Mouse (Mus musculus) brown adipose tissue, adult 24 weeks (tissue): ENCODE measurements around the gene Hist1h2ap. TPM values are rescaled to one million over a fixed set of nuclear protein-coding genes. Genes with fewer than 3 reads are reported as not detected.
"Not testable (repeated sequence)": the region's sequence is repeated elsewhere in the genome, so short reads cannot be mapped to it uniquely, and the experiment has no call there.

Source experiments
- H3K27ac ChIP-seq: fragments of 200-500 bp; replicated peaks from 2 replicates; pipeline ENCODE4 v1.5.1; 2012; ENCODE audit warnings: low read depth, mild to moderate bottlenecking, low read length
- H3K4me1 ChIP-seq: fragments of 200-500 bp; 2 replicates; pipeline ENCODE4 v1.6.1; 2012; ENCODE audit warnings: low read length, mixed read lengths; ENCODE audit not compliant: control insufficient read depth, insufficient read depth, insufficient read length
- H3K4me3 ChIP-seq: fragments of 200-500 bp; 2 replicates; pipeline ENCODE4 v1.5.1; 2012; ENCODE audit warnings: low read depth, mild to moderate bottlenecking, low read length, moderate library complexity; ENCODE audit not compliant: insufficient read depth
- polyA plus RNA-seq: library from polyadenylated mRNA; stranded (reverse); fragments of >200 nt; gene quantifications from 2 replicates; pipeline ENCODE4 v1.2.4, GENCODE M21; 2012; ENCODE audit not compliant: missing spikeins, insufficient read depth, insufficient read length

Gene Hist1h2ap
- not detected in 2 replicates for polyA plus RNA-seq

DNA sequence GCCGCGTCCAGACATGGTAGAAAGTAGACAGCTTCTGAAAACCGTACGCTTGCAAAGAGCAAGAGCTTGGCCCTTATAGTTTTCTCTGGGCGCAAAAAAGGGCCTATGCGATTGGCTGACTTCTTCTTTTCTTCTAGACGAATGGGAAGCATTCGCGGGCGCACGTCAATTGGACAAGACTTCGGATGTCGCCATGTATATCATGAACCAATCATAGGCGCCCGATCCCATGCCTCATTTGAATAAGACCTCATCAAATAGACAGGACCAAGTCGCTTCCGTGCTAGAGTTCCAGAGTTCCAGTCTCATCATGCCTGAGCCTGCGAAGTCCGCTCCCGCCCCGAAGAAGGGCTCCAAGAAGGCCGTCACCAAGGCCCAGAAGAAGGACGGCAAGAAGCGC lies at the start of gene Hist1h2ap, which contains the start of gene Hist1h2br:
Gene Hist1h2ap (minus strand): TSS at position 47 of the 400 bp plus-strand sequence.
Gene Hist1h2br (plus strand): TSS at position 283 of the 400 bp plus-strand sequence.
- H3K4me3 ChIP-seq, H3K4me1 ChIP-seq, H3K27ac ChIP-seq: not testable (repeated sequence)

DNA sequence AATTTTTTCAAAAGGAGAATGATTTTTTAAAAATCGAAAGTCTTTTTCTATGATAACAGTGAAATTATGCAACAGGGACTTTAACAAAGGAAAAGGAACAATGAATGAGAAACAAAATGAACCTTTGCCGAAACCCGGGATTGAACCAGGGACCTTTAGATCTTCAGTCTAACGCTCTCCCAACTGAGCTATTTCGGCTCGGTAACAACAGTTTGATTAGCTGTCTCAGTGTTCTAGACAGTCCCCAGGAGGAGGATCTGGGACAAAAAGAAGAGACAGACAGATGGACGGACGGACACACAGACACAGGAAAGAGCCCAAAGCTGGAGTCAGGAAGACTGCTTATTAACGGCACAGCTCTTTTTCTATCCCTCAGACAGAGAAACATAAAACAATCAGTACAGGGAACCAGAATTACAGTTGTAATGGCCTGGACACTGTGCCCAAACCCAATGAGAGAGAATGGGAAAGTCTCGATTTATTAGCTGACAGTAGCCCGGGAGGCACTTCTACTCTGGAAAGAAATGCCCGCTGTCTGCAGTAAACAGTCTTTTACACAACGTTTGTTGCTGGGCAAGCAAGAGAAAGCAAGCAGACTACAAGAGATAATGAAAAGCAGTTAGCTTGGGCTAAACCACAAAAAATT lies 49.6 kb upstream of the Hist1h2ap start:
- no peaks in the 10 kb centered on the region for H3K4me1 ChIP-seq
- H3K27ac ChIP-seq = no peak overlapping the region
- peak overlapping the region; percentile 20; the same call in 1 of the 2 replicates for H3K4me3 ChIP-seq

DNA sequence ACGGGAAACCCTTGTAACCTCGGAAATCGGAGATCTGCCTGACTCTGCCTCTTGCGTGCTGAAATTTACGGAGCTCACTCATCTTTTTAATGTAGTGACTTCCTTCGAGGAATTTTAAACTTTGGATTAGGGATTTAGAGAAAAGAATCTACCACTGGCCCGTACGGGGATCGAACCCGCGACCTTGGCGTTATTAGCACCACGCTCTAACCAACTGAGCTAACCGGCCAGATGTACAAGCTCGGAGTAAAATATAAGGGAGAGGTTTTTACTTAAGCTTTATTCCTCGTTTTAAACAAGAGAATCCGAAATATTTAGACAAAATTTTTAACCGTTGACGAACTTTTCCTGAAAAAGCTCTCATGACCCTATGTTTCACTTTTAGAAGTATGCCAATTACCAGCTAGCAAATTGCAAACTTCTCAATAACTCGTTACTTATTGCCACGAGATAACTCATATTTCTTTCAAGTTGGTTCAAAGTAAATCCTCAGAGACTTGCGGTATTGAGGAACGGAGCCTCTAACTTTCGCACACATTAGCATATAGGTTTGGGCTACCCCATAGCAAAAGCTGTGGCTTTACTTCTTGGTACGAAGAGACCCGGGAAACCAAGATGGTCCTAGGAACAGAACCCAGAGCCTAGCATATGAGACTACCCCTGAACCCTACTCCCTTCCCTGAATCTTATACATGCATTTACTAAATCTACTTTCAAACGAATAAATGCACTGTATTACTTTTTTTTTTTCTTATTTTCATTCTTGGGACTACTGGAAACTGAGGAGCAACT lies 48.8 kb upstream of the Hist1h2ap start:
- H3K4me3 ChIP-seq = peak overlapping the region; percentile 31; the same call in 1 of the 2 replicates
- no peaks in the 10 kb centered on the region for H3K4me1 ChIP-seq
- H3K27ac ChIP-seq = no peak overlapping the region

DNA sequence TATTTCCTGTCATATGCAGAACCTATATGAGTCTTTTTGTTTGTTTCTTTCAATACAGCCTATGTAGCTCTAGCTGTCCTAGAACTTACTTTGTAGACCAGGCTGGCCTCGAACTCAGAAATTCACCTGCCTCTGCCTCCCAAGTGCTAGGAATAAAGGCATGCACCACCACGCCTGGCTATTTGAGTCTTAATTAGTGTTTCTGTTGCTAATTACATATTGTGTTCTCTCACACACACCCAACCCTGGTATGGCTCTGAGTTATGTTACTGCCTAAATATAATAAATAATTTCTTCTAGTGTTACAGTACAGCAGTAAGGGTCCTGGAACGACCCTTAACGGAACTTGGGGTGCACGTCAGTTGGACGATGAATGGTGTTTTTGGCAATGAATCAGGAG lies 47.4 kb upstream of the Hist1h2ap start:
- no peak overlapping the region for H3K4me3 ChIP-seq
- no peak overlapping the region for H3K27ac ChIP-seq

DNA sequence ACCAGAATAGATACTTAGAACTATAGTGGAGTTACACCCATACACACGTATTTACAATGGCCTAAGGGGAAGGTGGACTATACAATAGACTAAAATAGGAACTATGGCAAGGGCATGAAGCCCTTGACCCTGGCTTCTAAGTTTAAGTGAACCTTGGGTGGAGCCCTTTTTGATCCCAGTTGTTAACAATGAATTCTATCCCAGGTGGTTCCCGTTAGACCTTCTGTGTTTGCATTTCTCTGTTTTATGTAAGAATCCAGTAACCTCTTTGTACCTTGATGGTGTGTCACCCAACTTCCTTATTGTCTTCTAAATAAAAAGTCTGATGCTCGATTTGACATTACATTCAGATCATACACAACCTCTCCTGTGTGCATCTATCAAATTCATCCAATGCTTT lies 32.2 kb upstream of the Hist1h2ap start:
- H3K27ac ChIP-seq, H3K4me1 ChIP-seq: not testable (repeated sequence)

More for the DNA sequence above, 47.4 kb upstream of the Hist1h2ap start:
- H3K4me1 ChIP-seq = no peaks in the 10 kb centered on the region

DNA sequence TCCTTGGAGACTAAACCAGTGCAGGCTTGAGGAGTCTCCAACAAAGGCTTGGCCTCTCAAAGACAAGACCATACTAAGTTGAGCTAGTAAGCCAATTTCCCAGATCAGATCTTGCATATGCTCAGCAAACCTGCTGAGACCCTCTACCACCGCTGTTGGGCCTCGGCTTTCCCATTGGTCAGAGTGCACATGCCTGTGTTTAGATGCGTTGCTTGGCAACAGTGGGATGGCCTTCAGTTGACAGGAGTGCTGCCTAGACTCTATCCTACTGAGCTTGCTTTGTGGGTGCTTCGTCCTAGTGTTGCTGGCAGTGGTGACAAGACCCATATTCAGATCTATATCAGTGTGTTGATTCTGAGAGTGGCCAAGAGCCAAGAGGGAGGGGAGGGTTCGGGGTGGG lies 28.3 kb upstream of the Hist1h2ap start:
- H3K4me1 ChIP-seq = no peaks in the 10 kb centered on the region
- no peak overlapping the region for H3K4me3 ChIP-seq
- H3K27ac ChIP-seq = no peak overlapping the region

More for the DNA sequence above, 32.2 kb upstream of the Hist1h2ap start:
- not testable (repeated sequence) for H3K4me3 ChIP-seq

DNA sequence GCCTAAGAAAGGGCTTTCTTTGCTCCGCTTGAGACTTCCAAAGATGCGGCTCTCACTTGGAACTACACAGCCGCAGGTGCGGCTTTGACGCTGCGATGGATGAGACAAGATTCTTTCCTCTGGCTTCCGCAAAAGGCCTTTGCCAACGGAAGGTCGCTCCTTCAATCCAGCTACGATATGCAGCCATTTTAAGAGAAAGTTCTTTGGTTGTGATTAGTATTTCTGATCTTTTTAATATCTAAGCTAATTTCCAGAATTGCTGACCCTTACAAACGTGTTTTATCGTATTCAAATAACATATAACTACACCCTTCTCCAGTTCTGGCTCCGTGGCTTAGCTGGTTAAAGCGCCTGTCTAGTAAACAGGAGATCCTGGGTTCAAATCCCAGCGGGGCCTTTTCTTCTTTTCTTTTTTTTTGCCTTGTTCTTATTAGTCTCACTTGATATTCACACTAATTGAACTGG lies 22.4 kb upstream of the Hist1h2ap start:
- H3K4me3 ChIP-seq = peak overlapping the region; percentile 57
- no peak overlapping the region for H3K27ac ChIP-seq
- no peaks in the 10 kb centered on the region for H3K4me1 ChIP-seq

DNA sequence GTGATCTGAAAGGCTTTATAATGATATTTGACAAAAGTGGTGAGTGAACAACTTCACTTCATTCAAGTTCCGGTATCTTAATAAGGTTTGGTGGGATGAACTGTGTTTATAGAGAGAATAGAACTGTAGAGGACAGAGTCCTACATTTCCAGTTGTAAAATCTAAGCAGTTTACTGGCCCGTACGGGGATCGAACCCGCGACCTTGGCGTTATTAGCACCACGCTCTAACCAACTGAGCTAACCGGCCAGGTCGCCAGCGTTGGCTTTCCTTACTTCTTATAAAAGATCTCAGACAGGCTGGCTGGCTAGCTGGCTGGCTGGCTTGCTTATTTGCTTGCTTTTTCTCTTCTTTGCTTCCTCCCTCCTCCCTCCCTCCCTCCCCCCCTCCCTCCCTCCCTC lies 21.8 kb upstream of the Hist1h2ap start:
- no peak overlapping the region for H3K4me3 ChIP-seq
- no peak overlapping the region for H3K27ac ChIP-seq
- no peaks in the 10 kb centered on the region for H3K4me1 ChIP-seq

DNA sequence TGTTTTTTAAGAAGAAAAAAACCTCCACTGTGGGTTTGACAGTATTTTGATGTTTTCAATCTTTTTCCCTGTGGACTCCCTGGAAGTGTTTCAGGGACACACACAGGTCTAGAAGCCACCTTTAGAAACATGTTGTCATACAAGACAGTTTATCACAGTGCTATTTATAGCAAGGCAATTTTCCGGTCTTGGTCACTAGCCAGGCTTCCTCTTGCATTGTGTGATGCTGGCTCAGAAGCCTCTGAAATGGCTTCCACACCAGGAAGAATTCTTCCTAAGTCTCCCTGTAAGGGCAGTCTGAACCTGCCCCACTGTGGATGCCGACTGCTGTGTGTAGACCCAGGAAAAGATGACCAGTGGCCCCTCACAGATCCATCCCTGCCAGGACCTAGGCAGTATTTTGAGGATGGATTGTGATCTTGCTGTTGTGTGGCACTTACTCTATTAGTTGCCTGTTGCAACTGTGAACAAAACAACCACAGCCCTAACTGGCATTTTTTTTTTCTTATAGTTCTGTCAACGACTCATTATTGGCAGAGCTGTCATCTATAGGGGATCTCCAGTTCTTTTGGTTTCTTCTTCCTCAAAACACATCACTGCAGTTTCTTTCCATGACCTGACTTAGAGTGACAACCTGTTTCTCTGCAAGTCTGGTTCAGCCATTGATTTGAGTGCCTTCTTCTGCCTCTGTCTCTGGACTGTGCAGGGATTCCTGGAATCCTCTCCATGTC lies 19.1 kb upstream of the Hist1h2ap start:
- peak overlapping the region; percentile 94 for H3K27ac ChIP-seq
- no peaks in the 10 kb centered on the region for H3K4me1 ChIP-seq
- no peak overlapping the region for H3K4me3 ChIP-seq

DNA sequence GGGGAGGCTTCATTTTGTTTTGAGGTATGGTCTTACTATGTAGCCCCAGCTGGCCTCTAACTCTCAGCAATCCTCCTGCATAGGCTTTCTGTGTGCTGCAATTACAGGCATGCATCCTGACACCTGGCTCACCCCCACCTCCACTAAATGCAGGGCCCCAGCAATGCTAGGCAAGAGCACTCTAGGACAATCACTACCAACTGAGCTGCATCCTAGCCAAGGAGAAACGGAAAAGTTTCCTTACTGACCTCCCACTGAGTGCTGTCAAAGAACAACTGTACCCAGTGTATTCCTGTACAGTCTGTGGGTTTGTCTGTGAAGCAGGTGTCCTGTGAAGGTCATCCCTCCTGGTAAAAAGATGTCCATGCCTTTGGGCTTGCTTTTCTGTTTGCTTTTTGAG lies 17.4 kb upstream of the Hist1h2ap start:
- H3K27ac ChIP-seq, H3K4me3 ChIP-seq, H3K4me1 ChIP-seq: not testable (repeated sequence)

DNA sequence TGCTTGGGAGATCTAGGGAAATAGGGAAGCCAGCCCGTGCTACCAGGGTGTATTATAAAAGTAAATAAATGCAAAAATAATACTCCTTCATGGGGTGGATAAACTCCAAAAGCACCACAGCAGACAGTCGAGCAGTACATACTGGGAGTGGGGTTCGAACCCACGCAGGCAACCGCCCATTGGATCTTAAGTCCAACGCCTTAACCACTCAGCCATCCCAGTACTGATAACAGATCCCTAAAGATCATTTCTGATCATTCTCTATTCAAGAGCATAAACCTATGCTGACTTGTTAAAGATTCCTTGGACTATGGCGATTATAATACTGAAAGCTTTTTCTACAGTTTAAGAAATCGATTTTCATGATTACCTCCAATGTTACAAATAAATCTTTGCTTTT lies 14.6 kb upstream of the Hist1h2ap start:
- Histone ChIP-seq H3K27ac (no peak overlapping the region), H3K4me1 (no peaks in the 10 kb centered on the region), H3K4me3 (no peak overlapping the region)

DNA sequence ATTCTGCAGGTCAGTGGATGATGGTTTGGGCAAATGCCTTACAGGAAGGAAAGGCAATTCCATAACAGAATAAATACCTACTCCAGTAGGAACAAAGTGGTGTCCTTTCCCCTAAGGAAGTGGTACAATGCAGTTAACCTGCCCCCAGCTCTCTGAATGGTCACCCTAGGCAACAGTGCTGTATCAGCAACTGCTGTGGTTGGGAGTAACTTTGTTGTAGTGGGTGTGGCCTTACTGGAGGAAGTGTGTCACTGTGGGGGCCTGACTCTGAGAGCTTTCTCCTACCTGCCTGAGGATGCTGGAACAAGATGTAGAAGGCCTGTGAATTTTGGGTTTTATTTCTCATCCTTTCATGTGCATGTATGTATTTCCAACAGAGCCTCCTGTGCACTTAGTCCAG lies 13.0 kb upstream of the Hist1h2ap start:
- H3K4me3 ChIP-seq, H3K27ac ChIP-seq, H3K4me1 ChIP-seq: not testable (repeated sequence)

DNA sequence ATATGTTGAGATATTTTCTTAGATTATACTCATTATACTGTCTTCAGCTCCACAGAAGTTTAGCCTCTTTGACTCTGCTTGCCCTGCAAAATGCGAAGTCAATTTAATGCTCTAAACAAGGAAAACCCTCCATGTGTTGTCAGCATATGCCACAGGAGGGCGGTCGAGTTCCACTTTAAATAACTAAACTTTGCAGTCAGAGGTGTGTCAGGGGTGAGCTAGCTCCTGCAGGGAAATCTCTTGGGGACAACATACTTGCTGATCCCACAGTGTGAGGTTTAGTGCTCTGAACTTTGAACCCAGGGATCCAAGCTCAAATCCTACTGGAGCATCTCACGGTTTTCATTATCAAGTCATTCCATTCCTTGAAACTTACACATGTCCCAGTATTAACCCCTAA lies 7.2 kb upstream of the Hist1h2ap start:
- not testable (repeated sequence) for H3K4me3 ChIP-seq, H3K4me1 ChIP-seq, H3K27ac ChIP-seq

DNA sequence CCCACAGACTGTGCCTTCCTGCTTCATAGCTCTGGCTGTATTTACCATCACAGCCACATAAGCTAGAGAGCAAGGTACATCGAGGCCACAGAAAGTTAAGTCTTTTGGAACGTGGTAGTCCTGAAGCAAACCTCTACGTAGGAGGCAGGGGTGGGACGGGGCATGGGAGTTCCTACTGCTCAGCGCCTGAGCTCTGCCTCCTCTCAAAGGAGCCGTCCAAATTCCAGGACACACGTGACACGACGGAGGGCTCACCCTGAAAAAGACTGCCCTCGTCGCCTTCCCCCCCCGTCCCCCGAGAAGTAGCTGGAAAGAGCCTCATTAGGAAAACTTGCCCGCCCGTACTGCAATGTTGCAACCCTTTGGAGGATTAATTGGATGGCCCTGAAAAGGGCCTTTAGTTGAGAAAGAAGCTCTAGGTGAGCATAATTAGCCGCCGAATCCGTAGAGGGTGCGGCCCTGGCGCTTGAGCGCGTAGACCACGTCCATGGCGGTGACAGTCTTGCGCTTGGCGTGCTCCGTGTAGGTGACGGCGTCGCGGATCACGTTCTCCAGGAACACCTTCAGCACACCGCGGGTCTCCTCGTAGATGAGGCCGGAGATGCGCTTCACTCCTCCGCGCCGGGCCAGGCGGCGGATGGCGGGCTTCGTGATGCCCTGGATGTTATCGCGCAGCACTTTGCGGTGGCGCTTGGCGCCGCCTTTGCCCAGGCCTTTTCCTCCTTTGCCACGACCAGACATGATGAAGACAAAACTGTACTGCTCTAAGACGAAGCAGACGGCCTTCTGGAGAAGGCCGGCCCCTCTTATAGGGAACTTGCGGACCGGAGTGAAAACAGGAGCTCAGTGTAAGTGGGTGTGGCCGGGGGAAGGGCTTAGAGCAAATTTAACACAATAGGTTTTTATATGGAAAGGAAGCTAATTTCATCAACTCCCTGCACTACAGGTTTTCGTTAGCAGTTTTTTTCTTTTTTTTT lies 1.6 kb downstream of the Hist1h2ap start, which contains the start of gene Hist1h4n:
Gene Hist1h4n (minus strand): TSS at position 779 of the 977 bp plus-strand sequence.
- not testable (repeated sequence) for H3K27ac ChIP-seq
- peak within 1 kb of the TSS; percentile 42 for H3K4me3 ChIP-seq

More for the DNA sequence above, 1.6 kb downstream of the Hist1h2ap start, which contains the start of gene Hist1h4n:
- not testable (repeated sequence) for H3K4me1 ChIP-seq
